Mouse (Mus musculus) cortical plate, adult 2 months (tissue): ENCODE measurements around the gene Fkbp5.

Experiments used
- CTCF ChIP-seq: fragments of 200-500 bp; IDR thresholded peaks from 2 replicates; pipeline ENCODE4 v1.5.1; 2011; ENCODE audit warnings: mild to moderate bottlenecking, control low read depth, low read length; ENCODE audit not compliant: insufficient read depth; ENCODE audit errors: extremely low read depth
- POLR2A ChIP-seq: fragments of 200-500 bp; IDR thresholded peaks from 2 replicates; pipeline ENCODE4 v1.6.1; 2011; ENCODE audit warnings: mild to moderate bottlenecking, low read length, control low read depth; ENCODE audit not compliant: insufficient read depth; ENCODE audit errors: extremely low read depth

GRCm38 (mm10) chr17:28371286-28371685, 146.0 kb downstream of the Fkbp5 start:
- TF ChIP-seq POLR2A (no peak), CTCF (no peak)
